Mouse (Mus musculus): ENCODE measurements around the gene Scd4. TPM values are rescaled to one million over a fixed set of nuclear protein-coding genes. Genes with fewer than 3 reads are reported as not detected.

The Scd4 gene
- polyA plus RNA-seq, 1 experiment from 2014 or later: 0.06 TPM

GRCm38 (mm10) chr19:44294588-44295041 is 38.3 kb upstream of the Scd4 start:
- no peaks in the 10 kb centered on the region for H3K27me3 ChIP-seq (ENCODE audit: low read depth, poor library complexity, severe bottlenecking)
- no peaks in the 10 kb centered on the region for H3K9me3 ChIP-seq (replicated peaks)
- peak; percentile 88 for DNase-seq (ENCODE audit: low spot score)
- peak overlapping the region; percentile 86 for H3K4me3 ChIP-seq
- H3K4me1 ChIP-seq: peaks cover 76% of the 10 kb centered on the region
- H3K27ac ChIP-seq (replicated peaks): peak overlapping the region; percentile 98
- peaks cover 49% of the 10 kb centered on the region for H3K36me3 ChIP-seq
- WGBS: 0% methylated on average over 14 of the region's 14 CpGs

- Histone ChIP-seq H3K4me1 (peaks cover 78% of the 10 kb centered on the region), H3K27me3 (ENCODE audit: low read depth, poor library complexity, severe bottlenecking) (no peaks in the 10 kb centered on the region), H3K4me3 (peak overlapping the region; percentile 86), H3K9me3 (replicated peaks) (no peaks in the 10 kb centered on the region), H3K36me3 (peaks cover 56% of the 10 kb centered on the region), H3K27ac (replicated peaks) (peak overlapping the region; percentile 98)
- 22% methylated on average over 3 of the region's 3 CpGs for WGBS
- no peak for DNase-seq (ENCODE audit: low spot score)
These were observed 37.6 kb upstream of the Scd4 start for GRCm38 (mm10) chr19:44295251-44295650.

DNA sequence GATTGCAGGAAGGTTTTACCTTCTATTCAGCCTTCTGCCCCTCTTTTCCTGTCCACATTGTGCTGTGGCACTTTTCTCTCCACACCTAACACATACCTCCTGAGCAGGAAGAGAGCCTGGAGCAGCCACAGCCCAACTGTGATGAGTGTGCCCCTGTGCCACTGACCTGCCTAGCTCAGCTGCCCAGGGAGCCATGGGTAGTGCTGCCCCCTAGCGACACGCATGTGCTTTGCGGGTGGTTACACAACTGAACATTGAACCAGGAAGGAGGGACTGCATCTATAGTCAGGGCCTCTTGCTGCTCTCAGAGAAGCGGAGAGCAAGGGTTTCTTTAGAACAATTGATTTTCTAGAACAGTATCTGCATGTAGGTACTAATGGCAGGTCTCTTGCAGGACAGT is 37.2 kb upstream of the Scd4 start:
- peak overlapping the region; percentile 86 for H3K4me3 ChIP-seq
- H3K36me3 ChIP-seq: peaks cover 61% of the 10 kb centered on the region
- DNase-seq (ENCODE audit: low spot score): peak; percentile 83
- no peaks in the 10 kb centered on the region for H3K27me3 ChIP-seq (ENCODE audit: low read depth, poor library complexity, severe bottlenecking)
- peaks cover 83% of the 10 kb centered on the region for H3K4me1 ChIP-seq
- WGBS: 8% methylated on average over 4 of the region's 4 CpGs
- H3K9me3 ChIP-seq (replicated peaks): no peaks in the 10 kb centered on the region
- H3K27ac ChIP-seq (replicated peaks): peak overlapping the region; percentile 98

DNA sequence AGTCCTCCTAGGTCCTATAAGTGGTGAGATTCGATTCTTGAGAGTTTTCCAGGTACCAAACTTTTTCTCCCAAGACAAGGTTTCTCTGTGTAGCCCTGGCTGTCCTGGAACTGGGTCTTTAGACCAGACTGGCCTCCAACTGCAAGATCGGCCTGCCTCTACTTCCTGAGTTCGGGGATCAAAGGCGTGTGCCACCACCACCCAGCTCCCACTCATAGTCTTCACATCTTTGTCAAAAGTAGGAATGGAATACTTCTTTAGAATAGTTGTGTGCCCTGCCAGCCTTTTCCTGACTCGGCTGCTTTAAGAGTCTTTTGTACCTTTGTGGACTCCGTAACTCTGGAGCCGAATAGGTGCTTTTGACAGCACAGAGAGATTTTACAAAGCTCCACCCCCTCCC is 36.7 kb upstream of the Scd4 start:
- Histone ChIP-seq H3K4me3 (peak overlapping the region; percentile 86), H3K4me1 (peaks cover 86% of the 10 kb centered on the region), H3K9me3 (replicated peaks) (no peaks in the 10 kb centered on the region), H3K27ac (replicated peaks) (peak overlapping the region; percentile 98; the same call in 1 of the 2 replicates), H3K27me3 (ENCODE audit: low read depth, poor library complexity, severe bottlenecking) (no peaks in the 10 kb centered on the region), H3K36me3 (peaks cover 65% of the 10 kb centered on the region)
- no peak for DNase-seq (ENCODE audit: low spot score)
- WGBS: 58% methylated on average over 7 of the region's 7 CpGs

DNA sequence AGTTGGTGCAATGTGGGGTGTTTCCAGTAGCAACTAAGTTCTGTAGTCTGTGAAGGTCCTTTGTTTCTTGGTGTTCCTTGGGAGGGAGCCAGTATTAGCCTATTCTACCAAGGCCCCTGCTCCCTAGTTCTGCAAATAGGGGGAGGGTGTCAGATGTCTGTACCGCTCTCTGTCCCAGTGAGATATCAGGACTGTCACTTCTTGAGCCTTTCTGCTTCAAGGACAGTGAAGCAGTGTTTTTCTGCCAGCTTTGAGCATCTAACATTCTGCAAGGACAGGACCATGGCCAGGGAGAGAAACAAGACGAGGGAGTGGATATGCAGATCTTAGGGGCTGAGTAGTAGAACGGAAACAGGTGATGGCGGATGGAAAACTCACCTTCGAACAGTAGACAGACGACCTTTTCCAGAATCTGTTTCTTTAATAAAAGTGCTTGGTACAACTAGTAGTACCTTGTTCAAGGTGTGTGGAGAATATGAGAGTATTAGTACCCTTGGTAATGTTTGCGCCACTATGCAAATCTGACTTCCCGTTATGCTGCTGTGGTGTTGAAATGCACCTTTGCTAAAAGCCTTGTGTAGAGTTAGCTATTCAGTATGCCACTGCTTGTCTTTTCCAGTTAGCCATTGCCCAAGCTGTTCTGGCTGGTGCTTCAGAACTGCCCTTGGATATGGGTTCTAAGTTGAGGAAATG is 35.7 kb upstream of the Scd4 start:
- 86% methylated on average over 8 of the region's 8 CpGs for WGBS
- peaks cover 75% of the 10 kb centered on the region for H3K36me3 ChIP-seq

GRCm38 (mm10) chr19:44297862-44298261 is 35.0 kb upstream of the Scd4 start:
- no peaks in the 10 kb centered on the region for H3K27me3 ChIP-seq (ENCODE audit: low read depth, poor library complexity, severe bottlenecking)
- DNase-seq (ENCODE audit: low spot score): no peak
- peaks cover 71% of the 10 kb centered on the region for H3K4me1 ChIP-seq
- H3K9me3 ChIP-seq (replicated peaks): no peaks in the 10 kb centered on the region
- H3K27ac ChIP-seq (replicated peaks): no peak overlapping the region
- WGBS: 91% methylated on average over 9 of the region's 9 CpGs
- H3K36me3 ChIP-seq: peaks cover 81% of the 10 kb centered on the region
- H3K4me3 ChIP-seq: peak overlapping the region; percentile 86

More for the DNA sequence above, 35.7 kb upstream of the Scd4 start:
- Histone ChIP-seq H3K4me1 (peaks cover 77% of the 10 kb centered on the region), H3K27me3 (ENCODE audit: low read depth, poor library complexity, severe bottlenecking) (no peaks in the 10 kb centered on the region), H3K27ac (replicated peaks) (peak overlapping the region; percentile 46; the same call in 1 of the 2 replicates), H3K4me3 (peak overlapping the region; percentile 86), H3K9me3 (replicated peaks) (no peaks in the 10 kb centered on the region)
- no peak for DNase-seq (ENCODE audit: low spot score)

DNA sequence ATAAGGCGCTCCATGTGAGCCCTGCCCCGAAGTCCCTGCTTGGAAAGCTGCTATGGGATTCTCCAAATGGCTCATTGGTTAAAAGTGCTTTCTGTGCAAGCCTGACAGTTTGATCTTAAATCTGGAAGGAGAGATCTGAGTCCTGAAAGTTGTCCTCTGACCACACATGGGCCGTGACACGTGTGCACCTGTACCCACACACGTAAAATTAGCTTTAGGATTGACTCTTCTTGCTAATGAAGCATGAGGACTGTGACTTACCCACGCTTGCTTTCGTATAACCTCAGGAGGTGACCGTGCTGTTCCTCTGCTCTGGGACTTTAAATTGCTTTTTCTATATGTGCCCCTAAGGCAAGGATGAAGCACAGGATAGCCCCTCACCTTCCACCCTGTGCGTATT is 33.8 kb upstream of the Scd4 start:
- WGBS: 93% methylated on average over 9 of the region's 9 CpGs
- H3K27me3 ChIP-seq (ENCODE audit: low read depth, poor library complexity, severe bottlenecking): no peaks in the 10 kb centered on the region
- H3K4me3 ChIP-seq: peak overlapping the region; percentile 86
- peaks cover 62% of the 10 kb centered on the region for H3K4me1 ChIP-seq
- no peaks in the 10 kb centered on the region for H3K9me3 ChIP-seq (replicated peaks)
- no peak overlapping the region for H3K27ac ChIP-seq (replicated peaks)
- DNase-seq (ENCODE audit: low spot score): no peak
- H3K36me3 ChIP-seq: peaks cover 93% of the 10 kb centered on the region

DNA sequence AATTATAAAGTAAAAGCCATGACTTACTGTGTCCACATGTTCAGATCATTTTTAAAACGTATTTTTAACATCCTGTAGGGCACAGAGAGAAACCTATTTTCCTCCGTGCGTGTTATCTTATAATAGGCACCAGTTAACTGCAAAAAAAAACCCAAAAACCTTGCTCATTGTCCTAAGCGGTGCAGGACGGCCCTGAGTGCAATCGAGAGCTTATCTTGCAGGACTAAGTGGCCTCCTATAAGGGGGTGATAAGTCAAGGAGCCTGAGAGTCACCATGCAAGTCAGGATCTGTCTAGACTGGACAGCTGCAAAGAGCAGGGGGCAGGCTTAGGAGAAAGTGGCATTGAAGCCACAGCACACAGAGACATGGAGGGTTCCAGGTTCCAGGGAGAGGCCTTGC is 33.0 kb upstream of the Scd4 start:
- Histone ChIP-seq H3K36me3 (peaks cover 99% of the 10 kb centered on the region), H3K9me3 (replicated peaks) (no peaks in the 10 kb centered on the region), H3K4me3 (peak overlapping the region; percentile 23; the same call in 1 of the 2 replicates), H3K27me3 (ENCODE audit: low read depth, poor library complexity, severe bottlenecking) (no peaks in the 10 kb centered on the region), H3K27ac (replicated peaks) (no peak overlapping the region), H3K4me1 (peaks cover 62% of the 10 kb centered on the region)
- 90% methylated on average over 6 of the region's 6 CpGs for WGBS
- DNase-seq (ENCODE audit: low spot score): no peak

GRCm38 (mm10) chr19:44300520-44300919 is 32.4 kb upstream of the Scd4 start:
- WGBS: 89% methylated on average over 7 of the region's 7 CpGs
- no peak for DNase-seq (ENCODE audit: low spot score)
- peaks cover 62% of the 10 kb centered on the region for H3K4me1 ChIP-seq
- peak overlapping the region; percentile 23; the same call in 1 of the 2 replicates for H3K4me3 ChIP-seq
- no peak overlapping the region for H3K27ac ChIP-seq (replicated peaks)
- H3K27me3 ChIP-seq (ENCODE audit: low read depth, poor library complexity, severe bottlenecking): no peaks in the 10 kb centered on the region
- H3K9me3 ChIP-seq (replicated peaks): no peaks in the 10 kb centered on the region
- H3K36me3 ChIP-seq: peaks cover 99% of the 10 kb centered on the region

- Histone ChIP-seq H3K36me3 (peaks cover 99% of the 10 kb centered on the region), H3K9me3 (replicated peaks) (no peaks in the 10 kb centered on the region), H3K27me3 (ENCODE audit: low read depth, poor library complexity, severe bottlenecking) (no peaks in the 10 kb centered on the region), H3K4me3 (no peak overlapping the region; the same call in 1 of the 2 replicates), H3K4me1 (peaks cover 56% of the 10 kb centered on the region), H3K27ac (replicated peaks) (no peak overlapping the region)
- no peak for DNase-seq (ENCODE audit: low spot score)
- WGBS: 94% methylated on average over 16 of the region's 16 CpGs
These were observed 31.7 kb upstream of the Scd4 start for GRCm38 (mm10) chr19:44301176-44301575.

DNA sequence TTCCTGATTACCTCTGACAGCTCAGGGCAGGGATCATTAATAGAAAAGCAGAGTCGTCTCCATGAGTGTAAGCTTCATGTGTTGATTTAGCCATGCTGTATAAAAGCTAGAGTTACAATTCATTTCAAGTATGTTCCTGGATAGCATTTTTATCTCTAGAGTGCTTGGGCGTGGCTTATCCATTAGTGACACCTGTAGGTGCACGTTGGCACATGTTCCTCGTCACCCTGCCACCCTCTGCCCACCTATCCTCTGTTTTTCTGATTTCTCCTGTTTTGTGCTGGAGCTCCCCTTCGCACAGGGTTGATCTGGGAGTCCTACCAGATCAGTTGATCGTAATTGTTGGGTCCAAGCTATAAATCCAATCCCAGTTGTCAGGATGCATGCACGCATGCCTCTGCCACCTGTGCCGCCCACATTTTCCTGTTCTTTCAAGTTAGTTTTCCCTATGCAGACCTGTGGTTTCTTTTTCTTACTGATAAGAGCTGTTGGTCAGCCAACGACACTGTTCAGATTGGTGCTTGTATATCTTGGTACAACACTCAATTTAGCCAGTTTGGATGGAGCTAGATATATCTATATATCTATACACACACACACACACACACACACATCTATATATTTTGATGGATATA is 31.1 kb upstream of the Scd4 start:
- Histone ChIP-seq H3K4me1 (peaks cover 50% of the 10 kb centered on the region), H3K27me3 (ENCODE audit: low read depth, poor library complexity, severe bottlenecking) (no peaks in the 10 kb centered on the region), H3K27ac (replicated peaks) (no peak overlapping the region), H3K36me3 (peaks cover 99% of the 10 kb centered on the region), H3K9me3 (replicated peaks) (no peaks in the 10 kb centered on the region), H3K4me3 (no peak overlapping the region)
- WGBS: 93% methylated on average over 9 of the region's 9 CpGs
- no peak for DNase-seq (ENCODE audit: low spot score)

DNA sequence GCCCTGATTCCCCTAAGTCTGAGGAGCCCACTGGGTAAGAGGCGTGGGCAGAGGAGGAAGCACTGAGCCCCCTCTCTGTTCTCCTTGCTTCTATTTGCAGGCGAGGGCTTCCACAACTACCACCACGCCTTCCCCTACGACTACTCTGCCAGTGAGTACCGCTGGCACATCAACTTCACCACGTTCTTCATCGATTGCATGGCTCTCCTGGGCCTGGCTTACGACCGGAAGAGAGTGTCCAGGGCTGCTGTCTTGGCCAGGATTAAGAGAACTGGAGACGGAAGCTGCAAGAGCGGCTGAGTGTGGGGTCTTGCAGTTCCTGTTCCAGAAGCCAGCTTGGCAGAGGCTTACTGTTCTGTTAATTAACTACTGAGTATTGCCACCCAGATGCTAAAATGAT is 30.0 kb upstream of the Scd4 start:
- Histone ChIP-seq H3K9me3 (replicated peaks) (no peaks in the 10 kb centered on the region), H3K27me3 (ENCODE audit: low read depth, poor library complexity, severe bottlenecking) (no peaks in the 10 kb centered on the region), H3K27ac (replicated peaks) (no peak overlapping the region), H3K36me3 (peaks cover 99% of the 10 kb centered on the region), H3K4me3 (no peak overlapping the region), H3K4me1 (peaks cover 39% of the 10 kb centered on the region)
- 96% methylated on average over 11 of the region's 11 CpGs for WGBS
- no peak for DNase-seq (ENCODE audit: low spot score)

GRCm38 (mm10) chr19:44303502-44303901 is 29.4 kb upstream of the Scd4 start:
- Histone ChIP-seq H3K27ac (replicated peaks) (no peak overlapping the region), H3K4me1 (peaks cover 33% of the 10 kb centered on the region), H3K27me3 (ENCODE audit: low read depth, poor library complexity, severe bottlenecking) (no peaks in the 10 kb centered on the region), H3K36me3 (peaks cover 99% of the 10 kb centered on the region), H3K4me3 (no peak overlapping the region), H3K9me3 (replicated peaks) (no peaks in the 10 kb centered on the region)
- 95% methylated on average over 8 of the region's 8 CpGs for WGBS
- no peak for DNase-seq (ENCODE audit: low spot score)
